Mouse (Mus musculus): Measurements from ENCODE around the gene Gm765.

The Gm765 gene

GRCm38 (mm10) chr6:98208051-98208450, 134.5 kb downstream of the Gm765 start:
- Histone ChIP-seq H3K27me3 (ENCODE audit: insufficient read depth, low read length) (no peaks in the 10 kb centered on the region), H3K4me1 (replicated peaks; ENCODE audit: low read depth, low read length) (no peaks in the 10 kb centered on the region), H3K36me3 (ENCODE audit: insufficient read depth, low read length) (no peaks in the 10 kb centered on the region), H3K4me3 (replicated peaks; ENCODE audit: low read length) (no peak overlapping the region), H3K9me3 (ENCODE audit: low read length) (peaks cover 6% of the 10 kb centered on the region)
- TF ChIP-seq POU5F1 (IDR thresholded peaks at IDR 0.05; ENCODE audit: borderline replicate concordance, low read length) (no peak), NANOG (IDR thresholded peaks at IDR 0.05; ENCODE audit: borderline replicate concordance, low read length) (no peak)

- Histone ChIP-seq H3K27me3 (ENCODE audit: insufficient read depth, low read length) (no peaks in the 10 kb centered on the region), H3K4me3 (replicated peaks; ENCODE audit: low read length) (no peak overlapping the region), H3K4me1 (replicated peaks; ENCODE audit: low read depth, low read length) (no peaks in the 10 kb centered on the region), H3K9me3 (ENCODE audit: low read length) (no peaks in the 10 kb centered on the region), H3K36me3 (ENCODE audit: insufficient read depth, low read length) (no peaks in the 10 kb centered on the region)
- no peak for TF ChIP-seq NANOG (IDR thresholded peaks at IDR 0.05; ENCODE audit: borderline replicate concordance, low read length)
Measured at GRCm38 (mm10) chr6:98198706-98199105, 143.8 kb downstream of the Gm765 start.

- no peaks in the 10 kb centered on the region for H3K27me3 ChIP-seq (ENCODE audit: insufficient read depth, low read length)
- H3K4me3 ChIP-seq (replicated peaks; ENCODE audit: low read length): no peak overlapping the region
- no peaks in the 10 kb centered on the region for H3K36me3 ChIP-seq (ENCODE audit: insufficient read depth, low read length)
- H3K9me3 ChIP-seq (ENCODE audit: low read length): peaks cover 10% of the 10 kb centered on the region
- no peak for TF ChIP-seq CTCF (conservative IDR thresholded peaks at IDR 0.05; ENCODE audit: low read length)
- TF ChIP-seq POU5F1 (IDR thresholded peaks at IDR 0.05; ENCODE audit: borderline replicate concordance, low read length): no peak
- TF ChIP-seq NANOG (IDR thresholded peaks at IDR 0.05; ENCODE audit: borderline replicate concordance, low read length): no peak
- no peaks in the 10 kb centered on the region for H3K4me1 ChIP-seq (replicated peaks; ENCODE audit: low read depth, low read length)
Measured at GRCm38 (mm10) chr6:98190745-98191442, 151.7 kb downstream of the Gm765 start.
